Mouse (Mus musculus) midbrain, embryonic 13.5 days (tissue): ENCODE data around the gene Ugt1a10. TPM values are rescaled to one million over a fixed set of nuclear protein-coding genes. Genes with fewer than 3 reads are reported as not detected.
A peak's percentile ranks its signal among the peaks of the same experiment; 100 is the strongest.
"Not testable (repeated sequence)": the region's sequence is repeated elsewhere in the genome, so short reads cannot be mapped to it uniquely, and the experiment has no call there.

Experiments used
- ATAC-seq: fragments of 200-750 bp; cut with Nextera tagmentation; 2 replicates; pipeline ENCODE4 v1.8.0; 2017; ENCODE audit warnings: mild to moderate bottlenecking, moderate TSS enrichment, moderate library complexity
- H3K27ac ChIP-seq: fragments of 300-500 bp; sonication (generic); 2 replicates; pipeline ENCODE4 v1.5.1; 2015; ENCODE audit warnings: inconsistent platforms, mild to moderate bottlenecking, moderate library complexity
- H3K27me3 ChIP-seq: fragments of 300-500 bp; sonication (generic); 2 replicates; pipeline ENCODE4 v1.6.1; 2015; ENCODE audit warnings: mild to moderate bottlenecking, inconsistent platforms
- H3K36me3 ChIP-seq: fragments of 300-500 bp; sonication (generic); 2 replicates; pipeline ENCODE4 v1.6.1; 2015; ENCODE audit warnings: mild to moderate bottlenecking, inconsistent platforms
- H3K4me1 ChIP-seq: fragments of 300-500 bp; sonication (generic); replicated peaks from 2 replicates; pipeline ENCODE4 v1.6.1; 2015; ENCODE audit warnings: inconsistent platforms
- H3K4me2 ChIP-seq: fragments of 300-500 bp; sonication (generic); replicated peaks from 2 replicates; pipeline ENCODE4 v1.6.1; 2015; ENCODE audit warnings: moderate library complexity, mild to moderate bottlenecking, inconsistent platforms
- H3K4me3 ChIP-seq: fragments of 300-500 bp; sonication (generic); replicated peaks from 2 replicates; pipeline ENCODE4 v1.5.1; 2015; ENCODE audit warnings: mild to moderate bottlenecking, inconsistent platforms
- H3K9ac ChIP-seq: fragments of 300-500 bp; sonication (generic); replicated peaks from 2 replicates; pipeline ENCODE4 v1.6.1; 2015; ENCODE audit warnings: mild to moderate bottlenecking, inconsistent platforms
- H3K9me3 ChIP-seq: fragments of 300-500 bp; sonication (generic); 2 replicates; pipeline ENCODE4 v1.6.1; 2016; ENCODE audit warnings: mild to moderate bottlenecking, inconsistent platforms
- WGBS: fragments of 180-500 bp; shearing (Covaris S2); methylation state at CpG from one replicate; pipeline ENCODE4 v1.1.7; 2015; 5-methylcytosine and 5-hydroxymethylcytosine counted together
- polyA plus RNA-seq: library from polyadenylated mRNA; unstranded; fragments of >200 nt; fragmentation: Nextera tagmentation; extraction: Ambion mirVana; gene quantifications from 2 replicates; pipeline ENCODE4 v1.2.1, GENCODE M21; 2015

The Ugt1a10 gene
- polyA plus RNA-seq, 1 experiment from 2014 or later, result not detected

- H3K4me1 ChIP-seq, result no peaks in the 10 kb centered on the region
- H3K9ac ChIP-seq, result no peak within 1 kb of the TSS
- WGBS, result 89% methylated on average over 5 of the region's 5 CpGs
- no peak within 1 kb of the TSS for H3K4me3 ChIP-seq
- H3K9me3 ChIP-seq, result no peaks in the 10 kb centered on the region
- no peak within 1 kb of the TSS for H3K27ac ChIP-seq
- H3K4me2 ChIP-seq, result no peak within 1 kb of the TSS
- no peaks in the 10 kb centered on the region for H3K27me3 ChIP-seq
- no peaks in the 10 kb centered on the region for H3K36me3 ChIP-seq
- ATAC-seq, result no peak
Measured at GRCm38 (mm10) chr1:88165711-88166110, 110.5 kb downstream of the Ugt1a10 start, which contains the start of gene Ugt1a5. Gene Ugt1a5 (plus strand): TSS chr1:88166012.

- 85% methylated on average over 7 of the region's 7 CpGs for WGBS
- H3K4me3 ChIP-seq, H3K27ac ChIP-seq, H3K9me3 ChIP-seq, H3K27me3 ChIP-seq, H3K9ac ChIP-seq, H3K36me3 ChIP-seq, H3K4me1 ChIP-seq, H3K4me2 ChIP-seq, ATAC-seq: not testable (repeated sequence)
Measured at GRCm38 (mm10) chr1:88172190-88172589, 117.0 kb downstream of the Ugt1a10 start.

- ATAC-seq, result no peak
- Histone ChIP-seq H3K9ac (no peak overlapping the region), H3K36me3 (no peaks in the 10 kb centered on the region), H3K4me2 (no peak overlapping the region), H3K27ac (no peak overlapping the region), H3K4me3 (no peak overlapping the region), H3K27me3 (no peaks in the 10 kb centered on the region), H3K4me1 (no peaks in the 10 kb centered on the region), H3K9me3 (0 out of 2 replicates have a peak, but pooled peaks cover 11% of the 10 kb centered on the region)
- WGBS, result 100% methylated on average over 1 of the region's 1 CpGs
Measured at GRCm38 (mm10) chr1:88179657-88180056, 124.5 kb downstream of the Ugt1a10 start.

- H3K9ac ChIP-seq, result no peak overlapping the region
- 0 out of 2 replicates have a peak, but pooled peaks cover 3% of the 10 kb centered on the region for H3K9me3 ChIP-seq
- no peak overlapping the region for H3K27ac ChIP-seq
- no peaks in the 10 kb centered on the region for H3K4me1 ChIP-seq
- H3K27me3 ChIP-seq, result no peaks in the 10 kb centered on the region
- WGBS, result 92% methylated on average over 5 of the region's 5 CpGs
- no peak overlapping the region for H3K4me3 ChIP-seq
- no peak for ATAC-seq
- no peak overlapping the region for H3K4me2 ChIP-seq
- H3K36me3 ChIP-seq, result no peaks in the 10 kb centered on the region
Measured at GRCm38 (mm10) chr1:88186325-88186935, 131.2 kb downstream of the Ugt1a10 start.

- Histone ChIP-seq H3K4me1 (no peaks in the 10 kb centered on the region), H3K4me2 (no peak overlapping the region), H3K27me3 (no peaks in the 10 kb centered on the region), H3K36me3 (no peaks in the 10 kb centered on the region), H3K4me3 (no peak overlapping the region), H3K27ac (no peak overlapping the region), H3K9me3 (0 out of 2 replicates have a peak, but pooled peaks cover 3% of the 10 kb centered on the region), H3K9ac (no peak overlapping the region)
- WGBS, result 76% methylated on average over 3 of the region's 3 CpGs
- ATAC-seq, result no peak
Measured at GRCm38 (mm10) chr1:88192136-88192535, 136.9 kb downstream of the Ugt1a10 start.

GRCm38 (mm10) chr1:88195687-88196086, 140.5 kb downstream of the Ugt1a10 start:
- Histone ChIP-seq H3K4me1 (no peaks in the 10 kb centered on the region), H3K9me3 (no peaks in the 10 kb centered on the region), H3K4me2 (no peak overlapping the region), H3K36me3 (no peaks in the 10 kb centered on the region), H3K4me3 (no peak overlapping the region), H3K27me3 (no peaks in the 10 kb centered on the region), H3K9ac (no peak overlapping the region), H3K27ac (no peak overlapping the region)
- ATAC-seq, result no peak
- WGBS, result 93% methylated on average over 1 of the region's 1 CpGs

GRCm38 (mm10) chr1:88197443-88197842, 142.3 kb downstream of the Ugt1a10 start:
- H3K27me3 ChIP-seq, result no peaks in the 10 kb centered on the region
- no peak overlapping the region for H3K4me3 ChIP-seq
- no peaks in the 10 kb centered on the region for H3K36me3 ChIP-seq
- H3K27ac ChIP-seq, result no peak overlapping the region
- no peak for ATAC-seq
- 79% methylated on average over 3 of the region's 3 CpGs for WGBS
- H3K9me3 ChIP-seq, result no peaks in the 10 kb centered on the region
- no peak overlapping the region for H3K9ac ChIP-seq
- H3K4me2 ChIP-seq, result no peak overlapping the region
- H3K4me1 ChIP-seq, result no peaks in the 10 kb centered on the region

- ATAC-seq, result no peak
- 78% methylated on average over 2 of the region's 2 CpGs for WGBS
Measured at GRCm38 (mm10) chr1:88199996-88200395, 144.8 kb downstream of the Ugt1a10 start.

GRCm38 (mm10) chr1:88200456-88200855, 145.3 kb downstream of the Ugt1a10 start, which contains the start of gene Ugt1a2:
Gene Ugt1a2 (plus strand): TSS chr1:88200601.
- no peak for ATAC-seq
- no peaks in the 10 kb centered on the region for H3K9me3 ChIP-seq
- no peak within 1 kb of the TSS for H3K27ac ChIP-seq
- H3K4me2 ChIP-seq, result no peak within 1 kb of the TSS
- no peaks in the 10 kb centered on the region; the same call in 1 of the 2 replicates for H3K36me3 ChIP-seq
- no peak within 1 kb of the TSS for H3K4me3 ChIP-seq
- WGBS, result 80% methylated on average over 7 of the region's 7 CpGs
- no peak within 1 kb of the TSS for H3K9ac ChIP-seq
- no peaks in the 10 kb centered on the region for H3K27me3 ChIP-seq
- 0 out of 2 replicates have a peak, but pooled peaks cover 4% of the 10 kb centered on the region for H3K4me1 ChIP-seq

More at GRCm38 (mm10) chr1:88199996-88200395, 144.8 kb downstream of the Ugt1a10 start:
- Histone ChIP-seq H3K9ac (no peak overlapping the region), H3K4me3 (no peak overlapping the region), H3K27ac (no peak overlapping the region), H3K4me1 (0 out of 2 replicates have a peak, but pooled peaks cover under 1% of the 10 kb centered on the region), H3K36me3 (no peaks in the 10 kb centered on the region; the same call in 1 of the 2 replicates), H3K27me3 (no peaks in the 10 kb centered on the region), H3K4me2 (no peak overlapping the region), H3K9me3 (no peaks in the 10 kb centered on the region)

- Histone ChIP-seq H3K9me3 (no peaks in the 10 kb centered on the region), H3K4me2 (peak within 1 kb of the TSS; percentile 68), H3K4me3 (peak within 1 kb of the TSS; percentile 47), H3K27ac (no peak within 1 kb of the TSS), H3K9ac (peak within 1 kb of the TSS; percentile 73), H3K27me3 (no peaks in the 10 kb centered on the region), H3K36me3 (no peaks in the 10 kb centered on the region; the same call in 1 of the 2 replicates), H3K4me1 (peaks cover 7% of the 10 kb centered on the region; the same call in 1 of the 2 replicates)
- ATAC-seq, result peak; percentile 100
- WGBS, result 8% methylated on average over 62 of the region's 62 CpGs
Measured at GRCm38 (mm10) chr1:88205294-88205922, 150.2 kb downstream of the Ugt1a10 start, which contains the start of gene Dnajb3. Gene Dnajb3 (minus strand): TSS chr1:88205782.

GRCm38 (mm10) chr1:88206843-88207479, 151.8 kb downstream of the Ugt1a10 start:
- no peak for ATAC-seq
- Histone ChIP-seq H3K9me3 (peaks cover 8% of the 10 kb centered on the region), H3K4me3 (no peak overlapping the region), H3K4me1 (peaks cover 7% of the 10 kb centered on the region; the same call in 1 of the 2 replicates), H3K4me2 (no peak overlapping the region), H3K9ac (no peak overlapping the region), H3K27me3 (no peaks in the 10 kb centered on the region), H3K27ac (no peak overlapping the region), H3K36me3 (no peaks in the 10 kb centered on the region; the same call in 1 of the 2 replicates)
- WGBS, result 85% methylated on average over 2 of the region's 2 CpGs

- Histone ChIP-seq H3K27ac (no peak within 1 kb of the TSS), H3K4me2 (no peak within 1 kb of the TSS), H3K9ac (no peak within 1 kb of the TSS), H3K4me3 (no peak within 1 kb of the TSS), H3K9me3 (peaks cover 52% of the 10 kb centered on the region), H3K4me1 (no peaks in the 10 kb centered on the region), H3K27me3 (no peaks in the 10 kb centered on the region), H3K36me3 (no peaks in the 10 kb centered on the region)
- ATAC-seq, result 0 out of 2 replicates have a peak, but pooled peaks have one; percentile 6
- WGBS, result 70% methylated on average over 8 of the region's 8 CpGs
Measured at GRCm38 (mm10) chr1:88211812-88212211, 156.6 kb downstream of the Ugt1a10 start, which contains the start of gene Ugt1a1. Gene Ugt1a1 (plus strand): TSS chr1:88211959.
